Mouse (Mus musculus): ENCODE data around the gene Dach2. TPM values are rescaled to one million over a fixed set of nuclear protein-coding genes. Genes with fewer than 3 reads are reported as not detected.

The Dach2 gene
- polyA plus RNA-seq, 1 experiment from 2014 or later: 4.4 TPM

- Histone ChIP-seq H3K27ac (replicated peaks; ENCODE audit: low read depth, low read length) (no peak overlapping the region), H3K27me3 (ENCODE audit: control insufficient read depth, insufficient read depth, low read length) (no peaks in the 10 kb centered on the region), H3K9ac (ENCODE audit: low read length) (no peak overlapping the region), H3K4me3 (ENCODE audit: low read depth, low read length) (no peak overlapping the region), H3K4me2 (ENCODE audit: low read depth, severe bottlenecking) (no peak overlapping the region), H3K36me3 (ENCODE audit: control insufficient read depth, insufficient read depth, low read length) (no peaks in the 10 kb centered on the region), H3K4me1 (ENCODE audit: control insufficient read depth, insufficient read depth, low read length) (no peaks in the 10 kb centered on the region), H3K9me3 (ENCODE audit: control insufficient read depth, low read length) (no peaks in the 10 kb centered on the region)
- WGBS: 88% methylated on average over 1 of the region's 1 CpGs
- ATAC-seq (ENCODE audit: insufficient number of reproducible peaks, low FRiP score, low TSS enrichment, low read depth): no peak
- DNase-seq (ENCODE audit: low spot score): no peak
Measured at GRCm38 (mm10) chrX:113482131-113482530, 184.8 kb downstream of the Dach2 start.

DNA sequence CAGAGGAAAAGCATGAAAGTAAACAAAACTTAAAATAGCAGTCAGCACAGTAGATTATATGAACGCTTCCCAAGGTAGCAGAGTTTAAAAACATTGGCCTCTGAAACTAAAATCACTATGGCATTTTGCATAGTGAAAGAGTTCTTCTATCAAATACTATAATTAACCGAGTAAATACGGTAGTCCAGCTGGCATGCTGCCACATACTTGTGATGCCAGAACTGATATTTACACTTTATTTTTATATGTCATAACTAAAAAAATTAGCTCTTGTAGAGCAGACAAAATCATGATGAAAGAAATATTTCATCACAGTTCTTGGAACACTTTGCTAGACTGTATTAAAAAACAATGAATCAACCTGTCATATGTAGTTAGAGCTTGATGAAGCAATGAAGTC, 247.8 kb downstream of the Dach2 start:
- Histone ChIP-seq H3K27ac (replicated peaks; ENCODE audit: low read depth, low read length) (no peak overlapping the region), H3K4me1 (ENCODE audit: control insufficient read depth, insufficient read depth, low read length) (no peaks in the 10 kb centered on the region), H3K4me3 (ENCODE audit: low read depth, low read length) (no peak overlapping the region), H3K27me3 (ENCODE audit: control insufficient read depth, insufficient read depth, low read length) (no peaks in the 10 kb centered on the region), H3K4me2 (ENCODE audit: low read depth, severe bottlenecking) (no peak overlapping the region), H3K36me3 (ENCODE audit: control insufficient read depth, insufficient read depth, low read length) (no peaks in the 10 kb centered on the region), H3K9me3 (ENCODE audit: control insufficient read depth, low read length) (no peaks in the 10 kb centered on the region), H3K9ac (ENCODE audit: low read length) (no peak overlapping the region)
- ATAC-seq (ENCODE audit: insufficient number of reproducible peaks, low FRiP score, low TSS enrichment, low read depth): no peak
- DNase-seq (ENCODE audit: low spot score): no peak
- 81% methylated on average over 3 of the region's 3 CpGs for WGBS

DNA sequence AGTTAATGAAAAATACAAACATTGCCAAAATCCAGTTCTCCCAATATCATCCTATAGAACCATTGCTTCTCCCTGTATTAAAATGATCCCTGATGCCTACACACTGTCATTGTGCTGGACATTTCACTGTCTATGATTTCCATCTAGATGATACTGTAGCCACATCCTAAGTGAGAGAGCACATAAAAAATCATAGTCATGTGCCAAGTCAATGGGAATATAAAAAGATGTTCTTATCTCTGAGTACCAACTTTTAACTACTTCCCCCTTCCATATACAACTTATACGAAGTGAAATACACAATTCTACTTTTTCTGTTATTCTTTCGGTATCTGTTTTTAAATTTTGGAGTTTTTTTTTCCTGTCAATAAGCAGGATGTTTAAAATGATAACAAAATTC, 266.6 kb downstream of the Dach2 start:
- Histone ChIP-seq H3K9ac (ENCODE audit: low read length) (no peak overlapping the region), H3K4me2 (ENCODE audit: low read depth, severe bottlenecking) (no peak overlapping the region), H3K27ac (replicated peaks; ENCODE audit: low read depth, low read length) (no peak overlapping the region), H3K4me3 (ENCODE audit: low read depth, low read length) (no peak overlapping the region), H3K4me1 (ENCODE audit: control insufficient read depth, insufficient read depth, low read length) (no peaks in the 10 kb centered on the region), H3K27me3 (ENCODE audit: control insufficient read depth, insufficient read depth, low read length) (no peaks in the 10 kb centered on the region), H3K36me3 (ENCODE audit: control insufficient read depth, insufficient read depth, low read length) (no peaks in the 10 kb centered on the region), H3K9me3 (ENCODE audit: control insufficient read depth, low read length) (no peaks in the 10 kb centered on the region)
- DNase-seq (ENCODE audit: low spot score) (no peak), ATAC-seq (ENCODE audit: insufficient number of reproducible peaks, low FRiP score, low TSS enrichment, low read depth) (no peak)
- 91% methylated on average over 2 of the region's 2 CpGs for WGBS

DNA sequence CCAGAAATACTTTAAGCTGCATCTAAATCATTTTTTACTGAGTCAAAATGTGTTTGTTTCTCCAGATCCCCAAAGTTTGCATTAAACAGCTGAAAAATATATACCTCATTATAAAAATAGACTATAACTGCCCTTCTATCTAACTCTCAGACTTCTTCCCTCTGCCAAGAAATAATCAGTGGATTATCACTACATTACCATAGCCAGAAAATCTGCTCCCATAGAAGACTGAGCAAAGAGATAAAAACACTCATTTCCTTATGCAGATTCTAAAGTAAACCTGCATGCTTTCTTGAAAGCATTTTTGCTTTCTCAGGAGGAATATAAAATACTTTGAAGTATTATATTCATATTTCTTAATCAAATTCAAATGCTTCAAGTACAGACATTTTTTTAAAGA, 368.8 kb downstream of the Dach2 start:
- Histone ChIP-seq H3K9me3 (ENCODE audit: control insufficient read depth, low read length) (no peaks in the 10 kb centered on the region), H3K4me1 (ENCODE audit: control insufficient read depth, insufficient read depth, low read length) (no peaks in the 10 kb centered on the region), H3K27ac (replicated peaks; ENCODE audit: low read depth, low read length) (no peak overlapping the region), H3K4me2 (ENCODE audit: low read depth, severe bottlenecking) (no peak overlapping the region), H3K27me3 (ENCODE audit: control insufficient read depth, insufficient read depth, low read length) (no peaks in the 10 kb centered on the region), H3K9ac (ENCODE audit: low read length) (no peak overlapping the region), H3K4me3 (ENCODE audit: low read depth, low read length) (no peak overlapping the region), H3K36me3 (ENCODE audit: control insufficient read depth, insufficient read depth, low read length) (no peaks in the 10 kb centered on the region)
- DNase-seq (ENCODE audit: low spot score) (no peak), ATAC-seq (ENCODE audit: insufficient number of reproducible peaks, low FRiP score, low TSS enrichment, low read depth) (no peak)

GRCm38 (mm10) chrX:113687163-113687562, 389.9 kb downstream of the Dach2 start:
- Histone ChIP-seq H3K36me3 (ENCODE audit: control insufficient read depth, insufficient read depth, low read length) (no peaks in the 10 kb centered on the region), H3K27ac (replicated peaks; ENCODE audit: low read depth, low read length) (no peak overlapping the region), H3K9me3 (ENCODE audit: control insufficient read depth, low read length) (no peaks in the 10 kb centered on the region), H3K27me3 (ENCODE audit: control insufficient read depth, insufficient read depth, low read length) (no peaks in the 10 kb centered on the region), H3K9ac (ENCODE audit: low read length) (no peak overlapping the region), H3K4me3 (ENCODE audit: low read depth, low read length) (no peak overlapping the region), H3K4me1 (ENCODE audit: control insufficient read depth, insufficient read depth, low read length) (no peaks in the 10 kb centered on the region), H3K4me2 (ENCODE audit: low read depth, severe bottlenecking) (no peak overlapping the region)
- WGBS: 76% methylated on average over 2 of the region's 2 CpGs
- ATAC-seq (ENCODE audit: insufficient number of reproducible peaks, low FRiP score, low TSS enrichment, low read depth) (no peak), DNase-seq (ENCODE audit: low spot score) (no peak)

- Histone ChIP-seq H3K9me3 (ENCODE audit: control insufficient read depth, low read length) (no peaks in the 10 kb centered on the region), H3K4me3 (ENCODE audit: low read depth, low read length) (no peak overlapping the region), H3K4me2 (ENCODE audit: low read depth, severe bottlenecking) (no peak overlapping the region), H3K4me1 (ENCODE audit: control insufficient read depth, insufficient read depth, low read length) (no peaks in the 10 kb centered on the region), H3K27ac (replicated peaks; ENCODE audit: low read depth, low read length) (no peak overlapping the region), H3K9ac (ENCODE audit: low read length) (no peak overlapping the region), H3K36me3 (ENCODE audit: control insufficient read depth, insufficient read depth, low read length) (no peaks in the 10 kb centered on the region), H3K27me3 (ENCODE audit: control insufficient read depth, insufficient read depth, low read length) (no peaks in the 10 kb centered on the region)
- DNase-seq (ENCODE audit: low spot score): no peak
- WGBS: 85% methylated on average over 2 of the region's 2 CpGs
- no peak for ATAC-seq (ENCODE audit: insufficient number of reproducible peaks, low FRiP score, low TSS enrichment, low read depth)
Measured at GRCm38 (mm10) chrX:113712363-113712762, 415.1 kb downstream of the Dach2 start.

- Histone ChIP-seq H3K27me3 (ENCODE audit: control insufficient read depth, insufficient read depth, low read length) (no peaks in the 10 kb centered on the region), H3K9ac (ENCODE audit: low read length) (no peak overlapping the region), H3K27ac (replicated peaks; ENCODE audit: low read depth, low read length) (no peak overlapping the region), H3K36me3 (ENCODE audit: control insufficient read depth, insufficient read depth, low read length) (no peaks in the 10 kb centered on the region), H3K4me3 (ENCODE audit: low read depth, low read length) (no peak overlapping the region), H3K4me2 (ENCODE audit: low read depth, severe bottlenecking) (no peak overlapping the region), H3K4me1 (ENCODE audit: control insufficient read depth, insufficient read depth, low read length) (no peaks in the 10 kb centered on the region), H3K9me3 (ENCODE audit: control insufficient read depth, low read length) (no peaks in the 10 kb centered on the region)
- no peak for DNase-seq (ENCODE audit: low spot score)
- ATAC-seq (ENCODE audit: insufficient number of reproducible peaks, low FRiP score, low TSS enrichment, low read depth): no peak
Measured at GRCm38 (mm10) chrX:113724124-113724523, 426.8 kb downstream of the Dach2 start.

DNA sequence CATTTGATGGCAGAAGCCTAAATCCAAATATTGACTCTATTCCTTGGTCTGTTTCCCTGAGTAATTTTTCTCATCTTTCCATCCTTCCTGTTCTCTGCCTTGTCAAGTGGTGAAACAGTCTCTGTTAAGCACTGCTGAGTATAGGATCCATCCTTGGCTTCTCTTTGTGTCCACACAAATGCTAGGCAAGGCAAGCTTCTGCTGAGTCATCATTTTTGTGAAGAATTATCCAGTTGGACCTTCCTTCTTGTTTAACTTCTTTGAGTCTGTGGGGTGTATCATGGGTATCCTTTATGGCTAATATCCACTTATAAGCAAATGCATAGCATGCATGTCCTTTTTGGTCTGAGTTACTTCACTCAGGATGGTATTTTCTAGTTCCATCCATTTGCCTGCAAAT, 449.8 kb downstream of the Dach2 start:
- DNase-seq (ENCODE audit: low spot score) (no peak), ATAC-seq (ENCODE audit: insufficient number of reproducible peaks, low FRiP score, low TSS enrichment, low read depth) (no peak)
- H3K4me3 ChIP-seq (ENCODE audit: low read depth, low read length): no peak overlapping the region
- H3K27me3 ChIP-seq (ENCODE audit: control insufficient read depth, insufficient read depth, low read length): no peaks in the 10 kb centered on the region
- no peak overlapping the region for H3K4me2 ChIP-seq (ENCODE audit: low read depth, severe bottlenecking)
- no peaks in the 10 kb centered on the region for H3K4me1 ChIP-seq (ENCODE audit: control insufficient read depth, insufficient read depth, low read length)
- no peak overlapping the region for H3K9ac ChIP-seq (ENCODE audit: low read length)
- H3K27ac ChIP-seq (replicated peaks; ENCODE audit: low read depth, low read length): no peak overlapping the region
- no peaks in the 10 kb centered on the region for H3K36me3 ChIP-seq (ENCODE audit: control insufficient read depth, insufficient read depth, low read length)
- H3K9me3 ChIP-seq (ENCODE audit: control insufficient read depth, low read length): no peaks in the 10 kb centered on the region

DNA sequence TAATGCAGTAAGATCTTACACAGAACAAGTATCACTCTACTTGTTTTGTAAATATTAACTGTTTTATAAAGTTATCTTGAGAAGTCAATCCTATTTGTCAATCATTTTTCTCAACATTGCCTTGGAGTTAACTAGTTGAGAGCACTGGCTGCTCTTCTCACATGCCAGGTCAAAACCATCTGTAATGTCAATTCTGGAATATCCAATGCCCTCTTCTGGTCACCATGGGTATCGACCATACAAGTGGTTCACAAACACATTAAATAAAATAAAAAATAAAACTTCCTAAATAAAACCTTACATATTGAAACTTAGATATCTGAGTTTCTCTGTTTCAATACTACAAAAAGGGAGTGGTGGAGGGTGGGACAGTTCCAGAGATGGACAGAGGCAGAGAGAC, 495.0 kb downstream of the Dach2 start:
- Histone ChIP-seq H3K9me3 (ENCODE audit: control insufficient read depth, low read length) (no peaks in the 10 kb centered on the region), H3K27me3 (ENCODE audit: control insufficient read depth, insufficient read depth, low read length) (no peaks in the 10 kb centered on the region), H3K27ac (replicated peaks; ENCODE audit: low read depth, low read length) (no peak overlapping the region), H3K36me3 (ENCODE audit: control insufficient read depth, insufficient read depth, low read length) (no peaks in the 10 kb centered on the region), H3K4me2 (ENCODE audit: low read depth, severe bottlenecking) (no peak overlapping the region), H3K4me1 (ENCODE audit: control insufficient read depth, insufficient read depth, low read length) (no peaks in the 10 kb centered on the region), H3K9ac (ENCODE audit: low read length) (no peak overlapping the region), H3K4me3 (ENCODE audit: low read depth, low read length) (no peak overlapping the region)
- no peak for DNase-seq (ENCODE audit: low spot score)
- 31% methylated on average over 1 of the region's 1 CpGs for WGBS
- no peak for ATAC-seq (ENCODE audit: insufficient number of reproducible peaks, low FRiP score, low TSS enrichment, low read depth)

Data from limb, embryonic 11.5 days (tissue).